Mouse (Mus musculus) intestine, embryonic 16.5 days (tissue): Measurements from ENCODE around the gene Exoc2. TPM values are rescaled to one million over a fixed set of nuclear protein-coding genes. Genes with fewer than 3 reads are reported as not detected.

Source experiments
- ATAC-seq: fragments of 200-750 bp; cut with Nextera tagmentation; 2 replicates; pipeline ENCODE4 v1.8.0; 2017; ENCODE audit warnings: moderate TSS enrichment, moderate library complexity
- H3K27ac ChIP-seq: fragments of 300-500 bp; sonication (generic); 2 replicates; pipeline ENCODE4 v1.5.1; 2014; ENCODE audit warnings: mild to moderate bottlenecking, low read length
- H3K27me3 ChIP-seq: fragments of 300-500 bp; sonication (generic); replicated peaks from 2 replicates; pipeline ENCODE4 v1.6.1; 2014; ENCODE audit warnings: low read length, control low read depth, mixed read lengths; ENCODE audit not compliant: control insufficient read depth, insufficient read depth
- H3K36me3 ChIP-seq: fragments of 300-500 bp; sonication (generic); 2 replicates; pipeline ENCODE4 v1.6.1; 2014; ENCODE audit warnings: low read length, control low read depth; ENCODE audit not compliant: control insufficient read depth, insufficient read depth
- H3K4me1 ChIP-seq: fragments of 300-500 bp; sonication (generic); 2 replicates; pipeline ENCODE4 v1.6.1; 2014; ENCODE audit warnings: low read length, control low read depth, mixed read lengths; ENCODE audit not compliant: control insufficient read depth, insufficient read depth
- H3K4me2 ChIP-seq: fragments of 300-500 bp; sonication (generic); 2 replicates; pipeline ENCODE4 v1.6.1; 2014; ENCODE audit warnings: low read depth, low read length, control low read depth
- H3K4me3 ChIP-seq: fragments of 300-500 bp; sonication (generic); 2 replicates; pipeline ENCODE4 v1.5.1; 2014; ENCODE audit warnings: mild to moderate bottlenecking, low read length
- H3K9ac ChIP-seq: fragments of 300-500 bp; sonication (generic); 2 replicates; pipeline ENCODE4 v1.6.1; 2014; ENCODE audit warnings: low read depth, low read length
- H3K9me3 ChIP-seq: fragments of 300-500 bp; sonication (generic); 2 replicates; pipeline ENCODE4 v1.6.1; 2016; ENCODE audit warnings: low read length, control low read depth; ENCODE audit not compliant: control insufficient read depth
- WGBS: fragments of 180-500 bp; shearing (Covaris S2); extraction: QIAGEN DNeasy Blood & Tissue Kit; methylation state at CpG from one replicate; pipeline ENCODE4 v1.1.7; 2014; 5-methylcytosine and 5-hydroxymethylcytosine counted together
- polyA plus RNA-seq: library from polyadenylated mRNA; unstranded; fragments of >200 nt; fragmentation: Nextera tagmentation; extraction: Ambion mirVana; gene quantifications from 2 replicates; pipeline ENCODE4 v1.2.1, GENCODE M21; 2015

Gene Exoc2
- polyA plus RNA-seq, 1 experiment from 2014 or later: 22.1 TPM

GRCm38 (mm10) chr13:30913757-30914156, 60.1 kb downstream of the Exoc2 start:
- Histone ChIP-seq H3K4me2 (no peak overlapping the region), H3K27me3 (no peaks in the 10 kb centered on the region), H3K4me1 (peaks cover 4% of the 10 kb centered on the region), H3K36me3 (no peaks in the 10 kb centered on the region), H3K9me3 (no peaks in the 10 kb centered on the region), H3K4me3 (no peak overlapping the region), H3K9ac (no peak overlapping the region), H3K27ac (no peak overlapping the region)
- no peak for ATAC-seq

GRCm38 (mm10) chr13:30913028-30913427, 60.9 kb downstream of the Exoc2 start:
- no peak overlapping the region for H3K4me2 ChIP-seq
- no peak overlapping the region for H3K27ac ChIP-seq
- H3K4me1 ChIP-seq: peaks cover 4% of the 10 kb centered on the region
- H3K27me3 ChIP-seq: no peaks in the 10 kb centered on the region
- WGBS: 23% methylated on average over 4 of the region's 4 CpGs
- no peaks in the 10 kb centered on the region for H3K9me3 ChIP-seq
- H3K4me3 ChIP-seq: no peak overlapping the region
- no peak overlapping the region for H3K9ac ChIP-seq
- H3K36me3 ChIP-seq: no peaks in the 10 kb centered on the region
- no peak for ATAC-seq

GRCm38 (mm10) chr13:30911931-30912625, 61.8 kb downstream of the Exoc2 start:
- Histone ChIP-seq H3K27me3 (no peaks in the 10 kb centered on the region), H3K4me2 (no peak overlapping the region), H3K4me3 (no peak overlapping the region), H3K9me3 (no peaks in the 10 kb centered on the region), H3K27ac (no peak overlapping the region), H3K36me3 (no peaks in the 10 kb centered on the region), H3K4me1 (peaks cover 4% of the 10 kb centered on the region), H3K9ac (no peak overlapping the region)
- ATAC-seq: no peak
- 44% methylated on average over 5 of the region's 5 CpGs for WGBS

GRCm38 (mm10) chr13:30910889-30911288, 63.0 kb downstream of the Exoc2 start:
- no peak overlapping the region for H3K4me2 ChIP-seq
- H3K4me1 ChIP-seq: peaks cover 4% of the 10 kb centered on the region
- no peaks in the 10 kb centered on the region for H3K27me3 ChIP-seq
- no peak overlapping the region for H3K9ac ChIP-seq
- 65% methylated on average over 5 of the region's 5 CpGs for WGBS
- no peaks in the 10 kb centered on the region for H3K36me3 ChIP-seq
- H3K4me3 ChIP-seq: no peak overlapping the region
- ATAC-seq: no peak
- no peaks in the 10 kb centered on the region for H3K9me3 ChIP-seq
- no peak overlapping the region for H3K27ac ChIP-seq

- Histone ChIP-seq H3K9ac (no peak overlapping the region), H3K9me3 (no peaks in the 10 kb centered on the region), H3K27ac (no peak overlapping the region), H3K27me3 (no peaks in the 10 kb centered on the region), H3K4me1 (no peaks in the 10 kb centered on the region), H3K36me3 (no peaks in the 10 kb centered on the region), H3K4me2 (no peak overlapping the region), H3K4me3 (no peak overlapping the region)
- no peak for ATAC-seq
- WGBS: 73% methylated on average over 2 of the region's 2 CpGs
Observed at GRCm38 (mm10) chr13:30902286-30902685, 71.6 kb downstream of the Exoc2 start.

- H3K4me1 ChIP-seq: no peaks in the 10 kb centered on the region
- WGBS: 88% methylated on average over 7 of the region's 7 CpGs
- H3K9me3 ChIP-seq: no peaks in the 10 kb centered on the region
- ATAC-seq: no peak
- no peak overlapping the region for H3K27ac ChIP-seq
- no peak overlapping the region for H3K9ac ChIP-seq
- no peaks in the 10 kb centered on the region for H3K27me3 ChIP-seq
- H3K36me3 ChIP-seq: no peaks in the 10 kb centered on the region
- H3K4me3 ChIP-seq: no peak overlapping the region
- no peak overlapping the region for H3K4me2 ChIP-seq
Observed at GRCm38 (mm10) chr13:30901387-30902041, 72.4 kb downstream of the Exoc2 start.

- H3K4me2 ChIP-seq: no peak overlapping the region
- no peak overlapping the region for H3K9ac ChIP-seq
- no peaks in the 10 kb centered on the region for H3K4me1 ChIP-seq
- 63% methylated on average over 6 of the region's 6 CpGs for WGBS
- H3K36me3 ChIP-seq: no peaks in the 10 kb centered on the region
- no peaks in the 10 kb centered on the region for H3K9me3 ChIP-seq
- no peaks in the 10 kb centered on the region for H3K27me3 ChIP-seq
- H3K4me3 ChIP-seq: no peak overlapping the region
- no peak overlapping the region for H3K27ac ChIP-seq
- ATAC-seq: no peak
Observed at GRCm38 (mm10) chr13:30894015-30894634, 79.8 kb downstream of the Exoc2 start.

GRCm38 (mm10) chr13:30892315-30892714, 81.6 kb downstream of the Exoc2 start:
- H3K9ac ChIP-seq: no peak overlapping the region
- H3K27me3 ChIP-seq: no peaks in the 10 kb centered on the region
- H3K36me3 ChIP-seq: no peaks in the 10 kb centered on the region
- H3K4me3 ChIP-seq: no peak overlapping the region
- H3K4me2 ChIP-seq: no peak overlapping the region
- WGBS: 55% methylated on average over 4 of the region's 4 CpGs
- H3K4me1 ChIP-seq: no peaks in the 10 kb centered on the region
- H3K27ac ChIP-seq: no peak overlapping the region
- H3K9me3 ChIP-seq: no peaks in the 10 kb centered on the region
- no peak for ATAC-seq

GRCm38 (mm10) chr13:30891223-30891622, 82.7 kb downstream of the Exoc2 start:
- H3K4me2 ChIP-seq: no peak overlapping the region
- ATAC-seq: no peak
- H3K9me3 ChIP-seq: no peaks in the 10 kb centered on the region
- H3K4me3 ChIP-seq: no peak overlapping the region
- H3K36me3 ChIP-seq: no peaks in the 10 kb centered on the region
- H3K4me1 ChIP-seq: no peaks in the 10 kb centered on the region
- H3K27ac ChIP-seq: no peak overlapping the region
- 68% methylated on average over 5 of the region's 5 CpGs for WGBS
- H3K27me3 ChIP-seq: no peaks in the 10 kb centered on the region
- no peak overlapping the region for H3K9ac ChIP-seq
